Mouse (Mus musculus) ES-Bruce4 (cell line): ENCODE data around the gene Rsph6a.
A peak's percentile ranks its signal among the peaks of the same experiment; 100 is the strongest.

Experiments used
- CTCF ChIP-seq: IDR thresholded peaks from one replicate; pipeline ENCODE4 v1.8.1; 2011; ENCODE audit warnings: low read depth, low read length
- POLR2A ChIP-seq: IDR thresholded peaks from one replicate; pipeline ENCODE4 v1.8.1; 2011; ENCODE audit warnings: low read length; ENCODE audit not compliant: insufficient read depth

DNA sequence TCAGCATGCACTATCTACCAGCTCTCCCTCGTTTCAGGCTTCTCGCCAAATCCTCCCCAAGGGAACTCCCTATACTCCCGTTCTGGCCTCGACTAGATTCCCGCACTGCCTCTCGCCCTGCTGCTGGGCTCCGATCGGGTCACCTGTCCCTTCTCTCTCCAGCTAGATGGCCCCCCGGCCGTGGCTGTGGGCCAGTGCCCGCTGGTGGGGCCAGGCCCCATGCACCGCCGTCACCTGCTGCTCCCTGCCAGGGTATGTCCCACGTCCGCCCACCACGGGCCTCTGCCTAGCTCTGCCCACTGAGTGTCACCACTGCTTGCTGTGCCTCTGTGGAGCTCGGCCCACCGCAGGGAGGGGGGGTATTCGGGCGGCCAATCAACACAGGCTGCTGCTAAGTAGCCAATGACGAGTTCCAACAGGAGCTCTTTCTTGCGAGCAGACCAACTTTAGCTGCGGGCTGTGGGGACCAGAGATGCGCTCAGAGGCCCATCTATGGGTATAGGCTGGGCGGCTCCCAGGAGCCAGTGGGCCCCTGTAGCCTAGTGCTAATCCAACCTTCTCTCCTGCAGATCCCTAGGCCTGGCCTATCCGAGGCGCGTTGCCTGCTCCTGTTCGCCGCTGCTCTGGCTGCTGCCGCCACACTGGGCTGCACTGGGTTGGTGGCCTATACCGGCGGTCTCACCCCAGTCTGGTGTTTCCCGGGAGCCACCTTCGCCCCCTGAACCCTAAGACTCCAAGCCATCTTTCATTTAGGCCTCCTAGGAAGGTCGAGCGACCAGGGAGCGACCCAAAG, 38.1 kb downstream of the Rsph6a start:
- TF ChIP-seq CTCF (no peak), POLR2A (peak; percentile 36)
